Mouse (Mus musculus) midbrain, embryonic 11.5 days (tissue): ENCODE measurements around the gene Zfp82. TPM values are rescaled to one million over a fixed set of nuclear protein-coding genes. Genes with fewer than 3 reads are reported as not detected.

Experiments
- ATAC-seq: fragments of 200-750 bp; cut with Nextera tagmentation; 2 replicates; pipeline ENCODE4 v1.8.0; 2017; ENCODE audit warnings: moderate TSS enrichment, moderate library complexity; ENCODE audit not compliant: low FRiP score
- DNase-seq: peaks from one replicate; pipeline ENCODE4 v3.0.0; 2015; ENCODE audit warnings: low spot score; ENCODE audit errors: missing footprints
- H3K27ac ChIP-seq: fragments of 300-500 bp; sonication (generic); 2 replicates; pipeline ENCODE4 v1.5.1; 2014; ENCODE audit warnings: low read depth, low read length
- H3K27me3 ChIP-seq: fragments of 300-500 bp; sonication (generic); 2 replicates; pipeline ENCODE4 v1.6.1; 2014; ENCODE audit warnings: mild to moderate bottlenecking, low read length, moderate library complexity, mixed read lengths; ENCODE audit not compliant: control insufficient read depth, insufficient read depth
- H3K36me3 ChIP-seq: fragments of 300-500 bp; sonication (generic); 2 replicates; pipeline ENCODE4 v1.6.1; 2014; ENCODE audit warnings: mild to moderate bottlenecking, low read length, moderate library complexity, mixed read lengths; ENCODE audit not compliant: control insufficient read depth, insufficient read depth
- H3K4me1 ChIP-seq: fragments of 300-500 bp; sonication (generic); 2 replicates; pipeline ENCODE4 v1.6.1; 2014; ENCODE audit warnings: low read length; ENCODE audit not compliant: control insufficient read depth, insufficient read depth
- H3K4me2 ChIP-seq: fragments of 300-500 bp; sonication (generic); 2 replicates; pipeline ENCODE4 v1.6.1; 2014; ENCODE audit warnings: mild to moderate bottlenecking, moderate library complexity
- H3K4me3 ChIP-seq: fragments of 300-500 bp; sonication (generic); 2 replicates; pipeline ENCODE4 v1.5.1; 2014; ENCODE audit warnings: low read depth, low read length
- H3K9ac ChIP-seq: fragments of 300-500 bp; sonication (generic); 2 replicates; pipeline ENCODE4 v1.6.1; 2014; ENCODE audit warnings: low read length
- H3K9me3 ChIP-seq: fragments of 300-500 bp; sonication (generic); 2 replicates; pipeline ENCODE4 v1.6.1; 2016; ENCODE audit warnings: low read length; ENCODE audit not compliant: control insufficient read depth
- WGBS: fragments of 180-500 bp; shearing (Covaris S2); extraction: QIAGEN DNeasy Blood & Tissue Kit; methylation state at CpG from one replicate; pipeline ENCODE4 v1.1.7; 2014; 5-methylcytosine and 5-hydroxymethylcytosine counted together
- polyA plus RNA-seq: library from polyadenylated mRNA; unstranded; fragments of >200 nt; fragmentation: Nextera tagmentation; extraction: Ambion mirVana; gene quantifications from 2 replicates; pipeline ENCODE4 v1.2.1, GENCODE M21; 2014

The Zfp82 gene
- polyA plus RNA-seq, 1 experiment from 2014 or later = 8.8 TPM

DNA sequence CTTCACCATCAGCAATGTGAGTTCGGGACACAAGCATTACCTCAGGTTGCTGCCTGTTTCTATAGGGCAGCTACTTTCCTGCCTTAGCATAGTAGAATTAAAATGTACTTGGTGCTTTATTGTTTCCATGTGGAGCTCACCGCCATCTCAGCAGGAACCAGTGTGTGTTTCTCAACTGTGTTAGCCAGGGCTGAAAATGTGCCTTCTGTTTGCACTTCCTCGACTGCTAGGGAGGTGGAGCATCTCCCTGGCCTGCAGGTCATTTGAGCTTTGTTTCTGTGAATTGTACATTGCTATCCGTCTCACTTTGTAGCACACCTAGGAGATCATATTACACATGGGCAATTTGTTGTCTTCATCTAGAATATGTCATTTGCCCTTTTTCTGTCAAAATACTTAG, 45.4 kb downstream of the Zfp82 start:
- Histone ChIP-seq H3K9ac (no peak overlapping the region), H3K4me1 (no peaks in the 10 kb centered on the region), H3K36me3 (peaks cover 19% of the 10 kb centered on the region), H3K27me3 (no peaks in the 10 kb centered on the region), H3K4me3 (no peak overlapping the region), H3K4me2 (no peak overlapping the region), H3K27ac (no peak overlapping the region), H3K9me3 (no peaks in the 10 kb centered on the region)
- 80% methylated on average over 4 of the region's 4 CpGs for WGBS
- ATAC-seq (no peak), DNase-seq (peak; percentile 81)

DNA sequence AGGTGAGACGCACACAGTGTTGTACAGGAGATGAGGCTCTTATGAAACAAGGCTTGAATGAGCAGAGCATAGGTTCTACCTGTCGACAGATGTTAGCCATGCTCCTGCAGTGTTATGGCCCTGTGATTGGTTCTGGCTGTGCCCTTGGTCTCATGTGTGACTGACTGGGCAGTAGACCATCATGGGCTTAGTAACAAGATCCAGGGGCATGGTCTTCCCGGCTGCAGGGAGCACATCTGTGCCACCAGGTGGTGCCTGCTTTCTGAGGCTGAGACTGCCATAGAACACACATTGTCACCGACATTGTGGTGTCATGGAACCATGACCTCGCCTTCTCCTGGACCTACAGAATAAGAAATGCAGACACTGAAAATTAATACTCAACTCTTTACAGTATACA, 47.3 kb downstream of the Zfp82 start:
- Histone ChIP-seq H3K4me2 (no peak overlapping the region), H3K9ac (no peak overlapping the region), H3K4me3 (no peak overlapping the region), H3K27me3 (no peaks in the 10 kb centered on the region), H3K9me3 (no peaks in the 10 kb centered on the region), H3K27ac (no peak overlapping the region), H3K4me1 (no peaks in the 10 kb centered on the region), H3K36me3 (peaks cover 22% of the 10 kb centered on the region)
- WGBS = 86% methylated on average over 5 of the region's 5 CpGs
- DNase-seq = no peak
- no peak for ATAC-seq

DNA sequence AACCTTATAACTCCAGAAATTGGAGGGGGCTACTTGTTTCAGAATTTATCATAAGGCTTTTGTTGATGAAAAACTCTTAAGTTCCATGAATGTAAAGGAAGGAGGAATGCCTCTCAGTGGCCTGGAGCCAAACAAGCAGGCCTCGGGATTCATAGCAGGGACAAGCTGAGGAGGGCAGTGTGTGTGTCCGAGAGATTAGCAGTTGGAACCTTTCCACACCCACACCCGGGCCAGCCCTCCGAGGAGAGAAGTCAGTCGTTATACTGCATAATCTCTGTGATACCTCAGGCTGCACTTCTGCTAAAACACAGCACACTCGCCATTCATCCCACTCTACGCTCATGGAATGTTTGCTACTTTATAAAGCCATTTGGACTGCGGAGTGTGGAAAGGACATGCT, 48.9 kb downstream of the Zfp82 start:
- Histone ChIP-seq H3K27me3 (no peaks in the 10 kb centered on the region), H3K4me1 (no peaks in the 10 kb centered on the region), H3K27ac (no peak overlapping the region), H3K9me3 (no peaks in the 10 kb centered on the region), H3K4me2 (no peak overlapping the region), H3K36me3 (peaks cover 26% of the 10 kb centered on the region), H3K9ac (no peak overlapping the region), H3K4me3 (no peak overlapping the region)
- WGBS = 91% methylated on average over 8 of the region's 8 CpGs
- DNase-seq (no peak), ATAC-seq (no peak)

DNA sequence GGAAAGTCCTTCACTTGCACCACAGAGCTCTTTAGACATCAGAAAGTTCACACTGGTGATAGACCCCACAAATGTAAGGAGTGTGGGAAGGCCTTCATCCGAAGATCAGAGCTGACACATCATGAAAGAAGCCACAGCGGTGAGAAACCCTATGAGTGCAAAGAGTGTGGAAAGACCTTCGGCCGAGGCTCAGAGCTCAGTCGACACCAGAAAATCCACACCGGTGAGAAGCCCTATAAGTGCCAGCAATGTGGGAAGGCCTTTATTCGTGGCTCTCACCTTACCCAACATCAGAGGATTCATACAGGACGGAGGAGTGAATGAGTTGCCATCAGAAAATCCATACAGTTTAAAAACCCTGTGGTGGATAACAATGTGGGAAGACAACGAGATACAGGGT, 49.4 kb downstream of the Zfp82 start:
- no peaks in the 10 kb centered on the region for H3K9me3 ChIP-seq
- no peaks in the 10 kb centered on the region for H3K4me1 ChIP-seq
- 96% methylated on average over 9 of the region's 9 CpGs for WGBS
- no peak overlapping the region for H3K9ac ChIP-seq
- no peak overlapping the region for H3K4me3 ChIP-seq
- ATAC-seq (no peak), DNase-seq (no peak)
- peaks cover 28% of the 10 kb centered on the region for H3K36me3 ChIP-seq
- no peak overlapping the region for H3K27ac ChIP-seq
- H3K27me3 ChIP-seq = no peaks in the 10 kb centered on the region
- no peak overlapping the region for H3K4me2 ChIP-seq

DNA sequence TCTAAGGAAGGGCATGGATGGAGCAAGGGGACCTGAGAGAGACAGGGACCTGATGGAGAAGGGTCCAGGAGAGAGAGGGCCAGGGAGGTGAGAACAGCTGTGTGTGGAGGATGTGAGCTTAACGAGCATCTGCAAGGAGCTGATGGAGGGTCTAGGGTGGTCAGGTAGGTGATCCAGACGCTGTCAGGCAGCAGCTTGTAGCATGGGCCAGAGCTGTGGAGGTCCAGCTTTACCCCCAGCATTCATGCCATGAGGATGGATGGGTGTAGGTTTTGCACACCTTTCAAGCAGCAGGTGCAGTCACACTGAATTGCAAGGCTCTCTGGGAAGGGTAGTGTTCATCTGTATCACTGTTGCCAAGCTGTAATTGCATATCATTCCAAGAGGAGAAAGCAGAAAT, 53.2 kb downstream of the Zfp82 start:
- Histone ChIP-seq H3K36me3 (peaks cover 41% of the 10 kb centered on the region), H3K4me2 (no peak overlapping the region), H3K4me3 (no peak overlapping the region), H3K4me1 (no peaks in the 10 kb centered on the region), H3K27ac (no peak overlapping the region), H3K9me3 (no peaks in the 10 kb centered on the region), H3K9ac (no peak overlapping the region), H3K27me3 (no peaks in the 10 kb centered on the region)
- 88% methylated on average over 2 of the region's 2 CpGs for WGBS
- DNase-seq (no peak), ATAC-seq (no peak)

DNA sequence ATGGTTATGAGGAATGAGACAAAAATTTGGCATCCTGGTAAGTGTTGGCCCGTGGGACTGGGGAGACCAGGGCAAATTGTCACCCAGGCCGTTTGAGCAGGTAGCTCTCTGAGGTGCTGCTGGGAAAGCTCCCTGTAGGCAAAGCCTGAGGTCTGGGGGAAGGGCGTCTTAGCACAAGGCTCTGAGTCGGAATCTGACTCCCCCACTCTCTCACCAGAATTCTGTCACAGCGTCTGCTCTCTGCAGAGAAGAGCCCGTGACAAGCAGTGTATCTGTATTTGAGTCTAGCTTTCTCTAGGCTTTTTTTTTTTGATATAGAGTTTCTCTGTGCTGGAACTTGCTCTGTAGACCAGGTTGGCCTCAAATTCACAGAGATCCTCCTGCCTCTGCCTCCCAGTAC, 55.5 kb downstream of the Zfp82 start:
- DNase-seq = no peak
- H3K27me3 ChIP-seq = no peaks in the 10 kb centered on the region
- H3K9me3 ChIP-seq = no peaks in the 10 kb centered on the region
- peaks cover 30% of the 10 kb centered on the region for H3K36me3 ChIP-seq
- H3K4me2 ChIP-seq = no peak overlapping the region
- H3K9ac ChIP-seq = no peak overlapping the region
- no peak for ATAC-seq
- WGBS = 97% methylated on average over 6 of the region's 6 CpGs
- H3K4me1 ChIP-seq = no peaks in the 10 kb centered on the region
- H3K4me3 ChIP-seq = no peak overlapping the region
- H3K27ac ChIP-seq = no peak overlapping the region

DNA sequence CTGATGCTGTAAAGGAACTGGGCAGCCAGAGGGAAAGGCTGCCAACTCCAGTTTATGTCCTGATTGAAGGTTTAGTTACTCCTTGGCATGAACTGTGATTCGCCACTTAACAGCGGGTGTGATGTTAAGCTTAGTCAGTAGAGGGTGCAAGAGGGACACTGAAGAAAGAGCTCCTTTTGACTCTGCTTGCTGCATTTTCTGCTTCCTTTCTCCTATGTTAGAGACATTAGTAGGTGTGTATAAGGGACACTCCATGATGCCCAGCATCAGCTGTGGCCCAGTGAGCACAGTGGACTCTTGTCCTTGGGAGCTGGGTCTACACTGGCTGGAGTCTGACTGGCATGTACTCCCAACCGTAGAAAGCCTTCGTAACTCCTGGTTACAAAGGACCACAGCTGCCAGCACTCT, 59.7 kb downstream of the Zfp82 start:
- Histone ChIP-seq H3K4me3 (no peak overlapping the region), H3K4me2 (no peak overlapping the region), H3K9me3 (no peaks in the 10 kb centered on the region), H3K27ac (no peak overlapping the region), H3K27me3 (no peaks in the 10 kb centered on the region), H3K9ac (no peak overlapping the region), H3K4me1 (no peaks in the 10 kb centered on the region), H3K36me3 (peaks cover 19% of the 10 kb centered on the region)
- peak; percentile 91 for DNase-seq
- ATAC-seq = no peak; the same call in 1 of the 2 replicates
- 87% methylated on average over 4 of the region's 4 CpGs for WGBS

DNA sequence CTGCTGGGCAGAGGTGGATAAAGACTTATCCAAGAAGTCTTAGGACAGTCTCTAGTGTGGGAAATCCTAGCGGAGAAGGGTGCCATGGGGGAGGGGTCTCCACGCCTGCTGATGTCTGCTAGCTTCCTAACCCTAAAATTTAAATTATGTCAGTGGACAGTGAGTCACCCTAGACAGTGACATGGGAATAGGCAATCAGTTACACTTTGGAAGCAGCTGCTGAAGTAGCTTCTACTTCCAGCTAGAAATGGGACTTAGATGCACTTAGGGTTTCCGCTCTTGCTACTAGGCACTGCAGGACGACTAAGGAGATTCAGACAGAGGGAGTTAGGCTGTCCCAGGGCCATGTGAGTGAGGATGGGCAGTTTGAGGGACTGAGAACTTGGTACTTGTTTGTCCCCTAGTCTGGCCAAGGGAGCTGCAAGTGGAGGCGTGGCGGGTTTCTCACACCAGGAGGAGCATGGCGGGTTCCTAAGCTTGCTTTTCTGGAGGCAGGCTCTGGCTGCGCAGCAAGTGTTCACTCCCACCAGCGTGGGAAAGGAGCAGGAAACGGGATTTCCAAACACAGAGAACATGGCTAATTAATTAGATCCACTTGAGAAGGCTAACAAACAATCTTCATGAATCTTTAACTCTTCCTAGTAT, 62.0 kb downstream of the Zfp82 start:
- 84% methylated on average over 10 of the region's 10 CpGs for WGBS
- Histone ChIP-seq H3K4me2 (no peak overlapping the region), H3K4me3 (no peak overlapping the region), H3K27me3 (no peaks in the 10 kb centered on the region), H3K36me3 (peaks cover 9% of the 10 kb centered on the region), H3K9ac (no peak overlapping the region), H3K9me3 (no peaks in the 10 kb centered on the region), H3K27ac (no peak overlapping the region), H3K4me1 (no peaks in the 10 kb centered on the region)
- ATAC-seq (no peak), DNase-seq (no peak)

DNA sequence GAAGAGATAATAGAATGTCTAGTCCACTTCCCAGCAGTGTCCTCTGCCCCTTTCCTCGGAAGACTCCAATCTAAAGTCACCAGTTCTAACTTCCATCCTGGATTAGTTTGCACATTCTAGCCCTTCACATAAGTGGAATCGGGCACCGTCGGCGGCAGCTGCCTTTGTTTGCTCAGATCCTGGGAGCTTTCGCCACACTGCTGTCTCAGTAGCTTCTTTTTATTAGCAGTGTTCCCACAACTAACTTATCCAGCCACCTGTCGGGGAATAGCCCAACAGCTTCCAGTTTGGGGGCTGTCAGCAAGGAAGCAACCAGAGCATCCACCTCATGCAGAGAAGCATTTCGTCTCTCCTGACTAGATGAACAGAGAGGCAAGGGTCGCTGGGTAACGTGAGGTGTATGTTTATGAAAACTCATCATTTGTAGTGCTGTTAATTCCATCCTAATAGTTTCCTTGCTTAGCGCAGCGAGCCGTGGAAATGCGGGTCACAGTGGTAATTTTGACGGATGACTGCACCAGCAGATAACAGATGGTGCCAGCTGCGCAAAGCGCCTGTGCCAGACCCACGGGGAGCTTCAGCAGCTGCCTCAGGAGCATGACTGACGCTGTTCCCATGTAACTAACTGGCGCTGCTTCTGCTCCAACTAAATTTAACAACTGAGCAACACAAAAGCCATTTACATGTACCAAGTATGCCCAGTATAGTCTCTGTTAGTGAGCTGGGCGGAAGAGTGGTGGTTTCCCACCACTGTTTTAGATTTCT, 63.2 kb downstream of the Zfp82 start:
- ATAC-seq (no peak), DNase-seq (no peak)
- WGBS = 80% methylated on average over 21 of the region's 21 CpGs
- Histone ChIP-seq H3K4me2 (no peak overlapping the region), H3K9ac (no peak overlapping the region), H3K36me3 (0 out of 2 replicates have a peak, but pooled peaks cover 3% of the 10 kb centered on the region), H3K27me3 (no peaks in the 10 kb centered on the region), H3K4me1 (no peaks in the 10 kb centered on the region), H3K9me3 (no peaks in the 10 kb centered on the region), H3K27ac (no peak overlapping the region), H3K4me3 (no peak overlapping the region)
